Mouse (Mus musculus) limb, embryonic 14.5 days (tissue): Measurements from ENCODE around the gene Psrc1. TPM values are rescaled to one million over a fixed set of nuclear protein-coding genes. Genes with fewer than 3 reads are reported as not detected.

ENCODE experiments used
- ATAC-seq: fragments of 200-750 bp; cut with Nextera tagmentation; 2 replicates; pipeline ENCODE4 v1.8.0; 2017; ENCODE audit warnings: low read depth, moderate number of reproducible peaks, moderate TSS enrichment; ENCODE audit not compliant: low FRiP score
- DNase-seq: peaks from one replicate; pipeline ENCODE4 v3.0.0-alpha.2; 2015; ENCODE audit warnings: low spot score
- H3K27ac ChIP-seq: fragments of 300-500 bp; sonication (generic); replicated peaks from 2 replicates; pipeline ENCODE4 v1.5.1; 2014; ENCODE audit warnings: low read depth, mild to moderate bottlenecking, low read length, moderate library complexity, mixed read lengths
- H3K27me3 ChIP-seq: fragments of 300-500 bp; sonication (generic); 2 replicates; pipeline ENCODE4 v1.6.1; 2014; ENCODE audit warnings: low read length, mixed read lengths; ENCODE audit not compliant: control insufficient read depth, insufficient read depth
- H3K36me3 ChIP-seq: fragments of 300-500 bp; sonication (generic); 2 replicates; pipeline ENCODE4 v1.6.1; 2014; ENCODE audit warnings: mild to moderate bottlenecking, low read length, moderate library complexity, mixed read lengths; ENCODE audit not compliant: control insufficient read depth, insufficient read depth
- H3K4me1 ChIP-seq: fragments of 300-500 bp; sonication (generic); 2 replicates; pipeline ENCODE4 v1.6.1; 2014; ENCODE audit warnings: antibody characterized with exemption, low read length, mixed read lengths; ENCODE audit not compliant: control insufficient read depth, insufficient read depth
- H3K4me2 ChIP-seq: fragments of 300-500 bp; sonication (generic); replicated peaks from 2 replicates; pipeline ENCODE4 v1.6.1; 2014; ENCODE audit warnings: low read depth, mild to moderate bottlenecking, low read length, moderate library complexity; ENCODE audit not compliant: severe bottlenecking
- H3K4me3 ChIP-seq: fragments of 300-500 bp; sonication (generic); replicated peaks from 2 replicates; pipeline ENCODE4 v1.5.1; 2014; ENCODE audit warnings: low read length
- H3K9ac ChIP-seq: fragments of 300-500 bp; sonication (generic); 2 replicates; pipeline ENCODE4 v1.6.1; 2014; ENCODE audit warnings: mild to moderate bottlenecking, low read depth, low read length, moderate library complexity; ENCODE audit not compliant: severe bottlenecking
- H3K9me3 ChIP-seq: fragments of 300-500 bp; sonication (generic); 2 replicates; pipeline ENCODE4 v1.6.1; 2016; ENCODE audit warnings: low read length; ENCODE audit not compliant: control insufficient read depth
- POLR2A ChIP-seq: fragments of 200-500 bp; IDR thresholded peaks from 2 replicates; pipeline ENCODE4 v1.8.0; 2012; ENCODE audit warnings: inconsistent platforms, mild to moderate bottlenecking, moderate library complexity, borderline replicate concordance; ENCODE audit not compliant: insufficient read depth, insufficient read length; ENCODE audit errors: extremely low read depth
- WGBS: fragments of 180-500 bp; shearing (Covaris S2); extraction: QIAGEN DNeasy Blood & Tissue Kit; methylation state at CpG from one replicate; pipeline ENCODE4 v1.1.7; 2014; 5-methylcytosine and 5-hydroxymethylcytosine counted together
- polyA plus RNA-seq, 2 experiments: library from polyadenylated mRNA; depleted of rRNA in 1 of 2; stranded (reverse) in 1 of 2; unstranded in 1 of 2; fragments of >200 nt; fragmentation: Nextera tagmentation in 1 of 2; extraction: Ambion mirVana in 1 of 2; gene quantifications; 2 replicates each; pipeline versions ENCODE4 v1.2.1 to v1.2.3; 2012 to 2014

Psrc1 gene
- polyA plus RNA-seq, 2 experiments = 38.0 to 86.7 TPM

DNA sequence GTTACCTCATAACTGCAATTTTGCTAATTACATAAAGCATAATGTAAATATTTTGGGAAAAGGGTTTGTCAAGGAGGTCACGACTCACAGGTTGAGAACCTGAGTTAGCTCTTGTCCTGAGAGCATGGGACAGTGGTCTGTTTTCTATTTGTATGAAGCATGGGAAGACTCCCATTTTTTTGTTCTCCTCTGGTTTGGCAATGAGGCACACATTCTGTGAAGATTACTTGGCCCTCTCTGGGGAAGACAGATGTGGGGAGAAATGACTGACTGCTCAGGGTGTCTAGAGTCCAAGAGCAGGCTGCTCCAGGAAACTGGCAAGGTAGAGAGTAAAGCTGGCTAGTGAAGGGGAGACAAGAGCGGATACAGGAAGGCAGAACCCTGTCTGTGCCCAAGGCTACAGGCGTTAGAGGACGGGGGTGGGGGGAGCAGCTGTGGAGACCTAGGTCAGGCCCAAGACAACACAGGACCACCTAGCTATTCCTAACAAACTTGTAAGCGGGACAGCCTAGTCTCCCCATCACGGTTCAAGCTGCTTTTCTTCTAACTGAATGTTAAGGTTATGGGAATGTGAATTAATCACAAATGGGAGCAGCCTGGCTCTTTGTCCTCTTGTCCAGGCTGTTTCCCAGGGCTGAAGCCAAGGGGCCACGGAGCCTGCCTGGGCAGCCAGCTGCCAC lies 41.4 kb downstream of the Psrc1 start:
- no peak for TF ChIP-seq POLR2A
- DNase-seq (no peak), ATAC-seq (no peak)
- Histone ChIP-seq H3K36me3 (peaks cover 43% of the 10 kb centered on the region), H3K9me3 (no peaks in the 10 kb centered on the region), H3K4me1 (peaks cover 11% of the 10 kb centered on the region), H3K4me2 (no peak overlapping the region), H3K9ac (no peak overlapping the region), H3K4me3 (no peak overlapping the region), H3K27ac (no peak overlapping the region), H3K27me3 (no peaks in the 10 kb centered on the region)
- WGBS = 76% methylated on average over 7 of the region's 7 CpGs

DNA sequence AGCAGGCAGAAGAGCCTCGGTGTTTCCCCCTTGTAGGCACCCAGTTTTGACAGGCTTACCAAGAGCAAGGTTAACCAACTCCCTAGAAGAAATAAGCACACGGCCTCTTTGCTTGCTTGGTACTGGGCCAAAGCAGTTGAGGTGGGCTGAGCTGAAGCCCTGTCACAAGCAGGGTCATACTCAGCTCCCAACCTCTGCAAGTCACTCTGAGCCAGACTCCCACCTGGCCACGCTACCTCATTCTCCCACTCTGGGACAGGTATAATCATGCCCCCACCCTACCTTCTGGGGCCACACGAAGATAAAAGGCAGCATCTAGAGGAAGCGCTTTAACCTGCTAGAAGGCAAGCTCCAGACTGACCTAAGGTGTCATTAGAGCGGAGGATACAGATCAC lies 42.0 kb downstream of the Psrc1 start:
- TF ChIP-seq POLR2A = no peak
- Histone ChIP-seq H3K4me2 (no peak overlapping the region), H3K36me3 (peaks cover 46% of the 10 kb centered on the region), H3K9me3 (no peaks in the 10 kb centered on the region), H3K27ac (no peak overlapping the region), H3K9ac (no peak overlapping the region), H3K27me3 (no peaks in the 10 kb centered on the region), H3K4me1 (peaks cover 11% of the 10 kb centered on the region), H3K4me3 (no peak overlapping the region)
- ATAC-seq (no peak), DNase-seq (no peak)
- WGBS = 76% methylated on average over 6 of the region's 6 CpGs

DNA sequence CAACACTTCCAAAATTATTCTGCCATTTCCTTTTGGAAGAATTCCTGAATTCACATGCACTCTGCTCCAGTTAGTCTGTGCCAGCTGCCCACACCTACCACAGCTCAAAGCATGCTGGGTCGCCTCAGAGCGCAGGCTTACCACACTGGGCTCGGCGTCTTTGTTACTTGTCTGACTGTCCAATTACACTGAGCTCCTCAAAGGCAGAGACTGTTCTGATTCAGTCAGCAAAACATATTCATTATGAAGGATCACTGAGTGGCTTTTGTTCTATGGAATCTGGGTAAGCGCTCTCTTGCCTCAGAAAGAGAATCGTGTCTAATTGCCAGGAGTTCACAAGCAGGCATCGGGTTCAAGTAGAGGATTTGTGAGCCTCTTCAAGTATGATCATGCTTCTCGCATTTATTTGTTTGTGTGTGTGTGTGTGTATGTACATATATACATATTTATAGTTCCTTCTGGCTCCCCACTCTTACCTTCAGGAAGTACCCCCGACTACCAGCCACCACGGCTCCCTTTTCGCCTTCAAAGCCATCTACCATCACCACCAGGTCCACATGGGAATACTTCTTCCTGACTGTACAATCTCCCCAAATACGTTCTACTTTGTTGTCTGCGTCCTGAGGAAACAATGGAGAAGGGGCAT lies 49.0 kb downstream of the Psrc1 start:
- Histone ChIP-seq H3K9me3 (no peaks in the 10 kb centered on the region), H3K27me3 (no peaks in the 10 kb centered on the region), H3K4me1 (no peaks in the 10 kb centered on the region), H3K9ac (no peak overlapping the region), H3K36me3 (peaks cover 83% of the 10 kb centered on the region), H3K4me3 (no peak overlapping the region), H3K4me2 (no peak overlapping the region), H3K27ac (no peak overlapping the region)
- DNase-seq = no peak
- no peak for TF ChIP-seq POLR2A
- WGBS = 90% methylated on average over 13 of the region's 13 CpGs
- no peak for ATAC-seq

DNA sequence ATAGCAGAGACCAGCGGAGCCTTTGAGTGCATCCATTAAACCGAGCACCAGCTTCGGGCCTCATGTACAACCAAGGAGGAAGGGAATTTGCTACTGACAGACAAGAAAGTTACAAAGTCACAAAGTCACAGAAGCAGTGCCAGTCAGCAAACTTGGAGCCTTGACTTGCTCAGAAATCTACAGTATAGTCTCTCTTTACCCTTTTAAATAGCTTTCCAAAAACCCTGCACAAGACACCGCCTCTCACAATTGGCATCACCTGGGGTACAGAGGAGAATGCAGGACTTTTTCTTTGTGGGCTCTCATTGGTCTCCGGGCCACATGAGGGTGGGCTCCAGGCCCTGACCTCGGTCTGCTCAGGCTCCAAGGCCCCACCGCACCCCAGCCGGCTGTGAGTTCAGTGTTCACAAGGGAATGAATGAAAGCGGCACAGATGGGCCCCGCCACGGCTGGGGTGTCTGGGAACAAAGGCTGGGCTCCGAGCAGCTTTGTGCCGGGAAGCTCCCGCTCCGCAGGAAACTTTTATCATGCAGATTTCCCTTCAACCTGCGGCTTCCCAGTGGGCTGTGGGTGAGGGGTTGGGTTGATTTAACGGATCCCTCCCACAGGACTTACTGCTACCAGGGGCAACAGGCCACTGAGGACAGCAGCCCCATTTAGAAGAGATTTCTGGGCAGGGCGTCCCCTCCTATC lies 49.7 kb downstream of the Psrc1 start:
- TF ChIP-seq POLR2A = no peak
- H3K9ac ChIP-seq = no peak overlapping the region
- DNase-seq = no peak
- ATAC-seq = no peak
- 64% methylated on average over 18 of the region's 18 CpGs for WGBS
- H3K27me3 ChIP-seq = no peaks in the 10 kb centered on the region
- H3K9me3 ChIP-seq = no peaks in the 10 kb centered on the region
- H3K27ac ChIP-seq = no peak overlapping the region
- H3K36me3 ChIP-seq = peaks cover 76% of the 10 kb centered on the region
- H3K4me2 ChIP-seq = no peak overlapping the region
- no peaks in the 10 kb centered on the region for H3K4me1 ChIP-seq
- no peak overlapping the region for H3K4me3 ChIP-seq

DNA sequence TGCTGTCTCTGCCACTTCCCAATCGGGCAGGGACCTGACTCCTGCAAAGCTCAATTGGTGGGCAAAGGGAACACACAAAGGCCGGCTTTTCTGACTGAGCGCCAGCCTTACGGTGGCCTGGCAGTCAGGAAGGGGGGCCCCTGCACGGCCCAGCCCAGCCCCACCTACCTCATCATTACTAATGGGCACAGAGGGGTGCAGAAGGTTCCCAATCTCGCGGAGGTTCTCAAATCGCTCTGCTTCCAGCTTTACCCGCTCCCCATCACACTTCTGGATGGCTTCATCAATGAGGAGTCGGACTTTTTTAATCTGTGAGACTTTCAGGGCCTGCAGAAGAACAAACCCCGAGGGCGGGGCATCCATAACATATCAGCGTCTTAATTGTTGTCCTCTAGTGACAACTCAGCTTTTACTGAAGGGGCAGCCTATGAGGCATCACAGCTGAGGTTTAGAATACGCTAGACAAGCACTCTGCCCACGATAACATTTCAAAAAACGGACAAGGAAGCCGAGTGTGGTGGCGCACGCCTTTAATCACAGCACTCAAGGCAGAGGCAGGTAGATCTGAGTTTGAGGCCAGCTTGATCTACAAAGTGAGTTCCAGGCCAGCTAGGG lies 50.3 kb downstream of the Psrc1 start:
- Histone ChIP-seq H3K36me3 (peaks cover 69% of the 10 kb centered on the region), H3K9ac (no peak overlapping the region)
- no peak for ATAC-seq

More for the DNA sequence above, 50.3 kb downstream of the Psrc1 start:
- Histone ChIP-seq H3K27ac (no peak overlapping the region), H3K9me3 (no peaks in the 10 kb centered on the region), H3K4me1 (no peaks in the 10 kb centered on the region), H3K4me2 (no peak overlapping the region), H3K27me3 (no peaks in the 10 kb centered on the region), H3K4me3 (no peak overlapping the region)
- DNase-seq = no peak
- WGBS = 60% methylated on average over 19 of the region's 19 CpGs
- no peak for TF ChIP-seq POLR2A
